Mouse (Mus musculus): ENCODE measurements around the gene Fam192a.

Fam192a gene

GRCm38 (mm10) chr8:94569419-94569818 lies 32.4 kb downstream of the Fam192a start:
- no peak for DNase-seq

DNA sequence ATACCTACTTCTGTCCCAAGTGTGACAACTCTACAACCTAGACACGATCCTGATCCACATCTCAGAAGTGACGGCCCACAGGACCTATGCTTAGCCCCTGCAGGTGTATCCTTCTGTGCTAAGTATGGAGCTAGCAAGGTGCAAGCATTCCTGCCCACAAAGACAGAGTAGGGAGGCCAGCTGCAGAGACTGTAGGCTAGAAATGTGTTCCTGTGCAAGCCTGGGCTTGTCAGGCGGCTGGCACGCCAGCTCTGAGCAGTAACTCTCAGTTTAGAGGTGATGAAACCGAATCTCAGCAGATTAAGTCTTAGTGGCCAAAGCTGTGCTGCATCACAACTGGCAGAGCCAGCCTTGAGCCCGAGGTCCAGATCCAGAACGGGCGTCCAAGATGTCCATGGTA lies 33.7 kb downstream of the Fam192a start:
- no peak for DNase-seq

GRCm38 (mm10) chr8:94567159-94567849 lies 34.5 kb downstream of the Fam192a start:
- no peak for DNase-seq

GRCm38 (mm10) chr8:94566446-94567158 lies 35.2 kb downstream of the Fam192a start:
- no peak for DNase-seq

DNA sequence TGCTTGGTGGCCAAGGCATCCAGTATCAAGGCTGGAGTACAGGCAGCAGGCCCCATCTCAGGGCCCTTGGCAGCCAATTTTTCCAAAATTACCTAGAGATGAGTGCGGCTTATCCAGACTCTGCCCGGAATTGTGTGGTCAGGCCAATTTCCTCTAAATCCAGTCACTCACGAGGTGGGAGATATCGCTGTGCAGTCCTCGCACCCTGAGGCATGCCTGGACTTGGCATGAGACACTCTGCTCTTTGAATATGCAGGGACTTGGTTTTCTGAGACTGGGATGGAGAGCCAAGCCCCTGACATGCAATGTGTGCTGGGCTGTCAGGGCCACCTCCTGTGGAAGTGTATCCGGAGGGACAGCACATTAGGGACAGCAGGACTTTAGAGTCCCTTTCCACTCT lies 35.8 kb downstream of the Fam192a start:
- no peak for DNase-seq

DNA sequence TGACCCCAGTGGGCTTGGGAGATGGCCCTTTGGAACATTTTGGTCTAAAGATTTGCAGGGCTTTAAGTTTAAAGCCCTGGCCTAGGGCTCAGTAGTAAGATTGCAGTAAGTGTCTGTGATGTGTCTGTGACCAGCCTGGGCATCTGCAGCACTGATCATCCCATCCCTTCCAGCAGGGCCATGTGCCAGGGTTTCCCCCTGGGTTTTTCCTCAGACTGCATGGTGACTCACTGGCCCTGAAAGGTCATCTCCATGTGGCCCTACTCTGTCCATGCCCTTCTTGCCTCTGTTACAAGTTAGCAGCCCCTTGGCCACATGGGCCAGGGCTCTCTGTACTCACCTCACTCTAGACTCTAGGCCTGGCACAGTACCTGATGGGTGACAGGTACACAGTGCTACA lies 37.4 kb downstream of the Fam192a start:
- DNase-seq, result no peak

DNA sequence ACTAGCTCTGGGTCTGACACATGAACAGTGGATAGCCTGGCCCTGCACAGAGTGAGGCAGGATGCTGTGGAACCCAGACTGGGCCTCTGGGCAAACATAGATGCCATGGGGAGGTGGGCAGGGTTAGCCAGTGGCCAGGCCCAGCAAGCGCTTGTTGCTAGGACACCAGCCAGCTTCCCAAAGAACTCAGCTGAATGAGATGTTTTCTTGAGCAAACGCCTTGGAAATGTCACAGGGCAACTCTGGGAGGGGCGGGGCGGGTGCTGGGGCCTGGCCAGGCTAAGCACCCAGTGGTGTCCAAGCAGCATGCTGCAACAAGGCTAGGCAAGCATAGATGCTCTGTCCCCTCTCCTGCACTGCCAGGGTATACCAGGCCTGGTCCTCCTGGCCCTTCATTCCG lies 40.5 kb downstream of the Fam192a start:
- no peak for DNase-seq

DNA sequence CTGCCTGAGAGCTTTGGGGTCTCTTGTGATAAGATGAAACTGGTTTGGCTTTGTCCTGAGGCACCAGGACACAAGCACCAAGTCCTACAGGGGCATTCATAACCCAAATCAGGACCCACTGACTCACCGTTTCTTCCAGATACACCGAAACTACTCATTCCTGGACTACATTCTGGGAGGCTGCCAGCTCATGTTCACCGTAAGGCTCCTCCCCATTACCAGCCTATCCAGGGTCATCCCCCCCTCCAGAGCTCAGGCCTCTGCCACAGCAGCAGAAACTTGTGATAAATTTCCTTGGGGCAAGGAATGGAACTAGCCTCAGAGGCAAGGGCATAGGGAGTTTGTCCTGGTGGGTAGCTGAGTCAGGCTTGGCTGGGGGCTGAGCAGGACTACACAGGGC lies 44.5 kb downstream of the Fam192a start:
- DNase-seq, result no peak

GRCm38 (mm10) chr8:94552696-94553095 lies 49.1 kb downstream of the Fam192a start:
- no peak for DNase-seq

DNA sequence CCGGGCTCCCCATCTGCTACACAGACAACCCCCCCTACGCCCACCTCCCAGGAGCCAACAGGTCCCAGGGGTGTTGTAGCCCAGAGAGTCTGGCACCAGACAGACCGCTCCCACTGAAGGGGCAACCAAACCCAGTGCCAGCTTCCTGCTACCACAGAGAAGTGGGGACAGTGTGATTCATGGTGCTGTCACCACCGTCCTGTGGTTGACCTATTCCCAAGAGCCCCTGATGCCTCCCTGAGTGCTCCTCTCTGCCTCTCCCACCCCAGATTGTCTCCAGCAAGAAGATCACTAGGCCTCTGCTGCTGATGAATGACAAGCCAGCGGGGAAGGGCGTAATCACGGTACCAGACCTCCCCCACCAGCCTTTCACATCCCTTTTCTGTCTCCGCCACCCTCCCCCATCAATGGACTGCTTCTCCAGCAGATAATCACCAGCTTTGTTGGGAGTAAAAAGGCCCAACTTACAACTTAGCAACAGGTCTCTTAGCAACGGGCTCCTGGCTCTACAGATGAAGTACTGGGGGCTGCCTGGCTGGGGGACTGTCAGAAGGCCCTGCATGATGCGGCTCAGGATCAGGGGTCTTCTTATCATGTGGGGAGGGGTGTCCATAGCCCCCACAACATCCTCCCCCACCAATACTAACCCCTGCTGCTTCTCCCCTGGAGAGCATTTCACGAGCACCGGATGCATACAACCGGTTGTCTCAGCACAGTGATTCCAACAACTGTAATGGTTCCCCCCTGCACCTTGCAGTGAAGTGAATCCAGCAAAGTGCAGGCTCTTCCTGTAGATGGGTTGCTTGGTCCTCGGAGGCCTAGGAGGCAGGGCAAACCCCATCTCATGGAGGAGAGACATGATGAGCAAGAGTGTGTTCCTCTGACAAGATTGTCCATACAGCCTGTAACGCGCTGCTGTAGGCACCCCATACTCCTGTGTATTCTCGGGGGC lies 50.0 kb downstream of the Fam192a start:
- no peak for DNase-seq

- no peak for DNase-seq
Measured at GRCm38 (mm10) chr8:94549998-94550397, 51.8 kb downstream of the Fam192a start.

DNA sequence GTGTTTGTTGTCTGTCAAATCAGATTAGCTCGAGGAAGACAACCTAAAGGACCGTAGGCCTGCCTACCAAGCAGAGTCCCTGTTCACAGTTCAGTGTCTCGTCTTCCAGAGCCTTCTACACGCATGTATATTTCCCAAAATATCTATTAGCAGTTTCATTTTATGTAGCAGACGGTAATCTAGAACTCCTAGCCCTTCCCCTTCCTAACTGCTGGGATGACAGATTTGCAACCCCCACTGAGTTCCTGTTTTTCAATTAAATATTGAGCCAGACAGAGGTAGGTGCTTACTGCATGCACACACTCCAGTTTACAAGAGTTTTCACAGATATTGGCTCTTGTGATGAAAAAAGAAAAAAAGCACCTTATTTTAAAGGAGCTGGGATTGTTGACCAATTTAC lies 52.3 kb downstream of the Fam192a start:
- no peak for DNase-seq

- DNase-seq, result no peak
Measured at GRCm38 (mm10) chr8:94549041-94549440, 52.8 kb downstream of the Fam192a start.

- no peak for DNase-seq
Measured at GRCm38 (mm10) chr8:94543981-94544380, 57.8 kb downstream of the Fam192a start.

GRCm38 (mm10) chr8:94540889-94541795 lies 60.7 kb downstream of the Fam192a start:
- no peak for DNase-seq

- no peak for DNase-seq
Measured at GRCm38 (mm10) chr8:94540025-94540424, 61.8 kb downstream of the Fam192a start.

DNA sequence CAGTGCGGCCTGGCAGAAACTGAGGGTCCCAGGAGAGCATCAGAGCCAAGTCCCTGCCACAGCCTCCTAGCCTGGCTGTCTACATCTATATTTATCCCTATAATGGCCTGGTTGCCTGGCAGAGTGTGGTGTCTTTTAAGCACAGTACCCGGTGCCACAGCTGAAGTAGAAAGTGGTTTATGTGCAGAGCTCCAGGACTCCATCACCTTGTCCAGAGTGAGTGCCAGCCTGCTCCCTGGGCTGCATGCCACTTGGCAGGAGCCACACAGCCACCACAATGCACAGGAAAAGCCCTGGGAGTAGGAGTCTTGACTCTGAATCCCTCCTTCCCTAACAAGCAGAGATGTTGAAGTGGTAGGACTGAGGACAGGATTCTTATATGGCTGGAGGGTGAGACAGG lies 64.3 kb downstream of the Fam192a start:
- no peak for DNase-seq

GRCm38 (mm10) chr8:94535631-94536030 lies 66.2 kb downstream of the Fam192a start:
- no peak for DNase-seq

DNA sequence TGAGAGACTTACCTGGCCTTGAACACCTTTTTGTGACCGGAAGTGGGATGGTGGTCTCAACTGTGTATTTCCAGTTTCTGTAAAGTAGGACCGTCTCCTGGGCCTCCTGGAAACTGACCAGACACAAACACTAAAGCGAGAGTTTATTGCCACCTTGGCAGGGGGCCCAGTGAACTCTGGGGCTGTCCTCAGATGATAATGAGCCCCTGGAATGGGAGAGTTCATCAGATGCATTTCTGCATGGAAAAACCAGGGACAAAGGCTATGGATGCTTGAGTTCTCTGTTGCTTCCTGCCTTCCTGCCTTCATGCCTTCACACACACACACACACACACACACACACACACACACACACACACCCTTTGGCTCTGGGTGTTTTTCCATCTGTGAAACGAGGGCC lies 67.2 kb downstream of the Fam192a start:
- DNase-seq, result no peak

GRCm38 (mm10) chr8:94532873-94533671 lies 68.7 kb downstream of the Fam192a start, which contains the start of gene Cpne2:
Cpne2 (plus strand) TSS chr8:94532990.
- peak; percentile 60 to 73 for DNase-seq

GRCm38 (mm10) chr8:94532525-94532872 lies 69.3 kb downstream of the Fam192a start:
- no peak for DNase-seq

Measured in thymus, postnatal 36 days (tissue).